Mouse (Mus musculus): Measurements from ENCODE around the gene Med17.

Gene Med17

DNA sequence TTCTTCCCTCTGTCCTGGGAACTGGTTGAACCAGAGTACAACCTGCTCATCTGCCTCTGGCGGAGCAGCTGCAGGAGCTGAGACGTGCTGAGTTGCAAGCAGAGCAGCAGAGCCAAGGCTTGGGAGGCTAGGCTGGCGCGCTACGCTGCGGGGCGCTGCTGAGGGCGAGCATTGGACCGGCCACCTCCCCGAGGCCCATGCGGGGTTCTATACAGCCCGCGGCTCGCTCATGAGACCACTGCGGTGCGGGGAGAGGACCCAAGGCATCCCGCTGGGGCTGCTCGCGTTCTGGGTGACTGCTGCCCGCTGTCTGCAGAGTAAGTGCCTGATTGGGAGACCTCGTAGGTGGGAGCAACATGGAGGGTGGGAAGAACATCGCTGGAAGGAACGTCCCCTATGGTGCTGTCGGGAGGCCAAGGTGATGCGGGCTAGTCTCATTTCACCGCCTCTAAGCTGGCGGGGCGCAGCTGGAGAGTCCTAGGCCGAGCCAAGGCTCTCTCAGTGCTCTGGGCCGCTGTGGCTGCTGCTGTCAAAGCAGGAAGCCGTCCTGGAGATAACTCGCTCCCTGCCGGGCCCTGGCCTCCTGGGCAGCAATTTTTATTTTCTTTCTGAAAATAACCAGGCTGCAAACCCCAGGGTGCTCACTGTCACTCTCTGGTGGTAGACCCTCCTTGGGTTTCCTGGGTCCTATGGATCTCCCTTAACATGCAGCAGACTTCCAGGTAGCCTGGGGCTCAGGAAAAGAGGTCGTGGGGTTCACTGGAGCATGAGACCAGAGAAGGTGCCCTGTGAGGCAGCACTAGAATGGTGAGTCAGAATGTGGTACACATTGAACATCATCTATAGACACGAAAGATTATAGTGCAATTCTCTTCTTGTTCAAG, 40.4 kb downstream of the Med17 start, which contains the start of gene Vstm5:
Gene Vstm5 (plus strand): TSS at position 4 of the 884 bp plus-strand sequence.
- ATAC-seq (ENCODE audit: insufficient number of reproducible peaks, low FRiP score, low TSS enrichment) = peak; percentile 43; the same call in 1 of the 2 replicates

DNA sequence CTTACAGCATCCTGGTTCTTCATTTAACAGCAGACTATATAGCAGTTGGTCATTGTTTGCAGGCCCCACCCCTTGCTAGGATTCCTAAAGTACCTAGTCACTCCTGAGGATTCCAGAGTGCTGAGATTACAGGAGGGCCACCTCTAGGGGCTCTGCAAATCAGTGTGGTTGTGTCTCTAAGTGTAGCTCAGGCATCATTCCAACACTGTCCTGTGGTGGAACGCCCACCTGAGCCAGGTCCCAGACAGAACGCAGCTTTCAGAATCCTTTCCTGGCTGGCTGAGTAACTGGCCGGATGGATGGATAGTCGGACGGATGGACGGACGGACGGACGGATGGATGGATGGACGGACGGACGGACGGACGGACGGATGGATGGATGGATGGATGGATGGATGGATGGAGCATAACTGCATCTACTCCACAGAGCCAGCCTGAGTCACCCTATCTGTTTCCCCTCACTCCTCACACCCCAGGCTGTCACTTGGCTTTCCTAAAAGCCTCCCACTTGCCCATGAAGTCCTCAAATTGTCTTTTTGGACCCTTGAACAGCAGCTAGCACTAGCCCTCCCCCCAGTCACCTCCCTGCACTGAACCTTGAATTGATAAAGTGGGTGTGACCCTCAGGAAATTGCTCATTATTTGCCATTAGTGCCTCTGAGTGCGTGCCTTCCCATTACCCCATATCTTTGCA, 41.3 kb downstream of the Med17 start:
- ATAC-seq (ENCODE audit: insufficient number of reproducible peaks, low FRiP score, low TSS enrichment) = no peak

DNA sequence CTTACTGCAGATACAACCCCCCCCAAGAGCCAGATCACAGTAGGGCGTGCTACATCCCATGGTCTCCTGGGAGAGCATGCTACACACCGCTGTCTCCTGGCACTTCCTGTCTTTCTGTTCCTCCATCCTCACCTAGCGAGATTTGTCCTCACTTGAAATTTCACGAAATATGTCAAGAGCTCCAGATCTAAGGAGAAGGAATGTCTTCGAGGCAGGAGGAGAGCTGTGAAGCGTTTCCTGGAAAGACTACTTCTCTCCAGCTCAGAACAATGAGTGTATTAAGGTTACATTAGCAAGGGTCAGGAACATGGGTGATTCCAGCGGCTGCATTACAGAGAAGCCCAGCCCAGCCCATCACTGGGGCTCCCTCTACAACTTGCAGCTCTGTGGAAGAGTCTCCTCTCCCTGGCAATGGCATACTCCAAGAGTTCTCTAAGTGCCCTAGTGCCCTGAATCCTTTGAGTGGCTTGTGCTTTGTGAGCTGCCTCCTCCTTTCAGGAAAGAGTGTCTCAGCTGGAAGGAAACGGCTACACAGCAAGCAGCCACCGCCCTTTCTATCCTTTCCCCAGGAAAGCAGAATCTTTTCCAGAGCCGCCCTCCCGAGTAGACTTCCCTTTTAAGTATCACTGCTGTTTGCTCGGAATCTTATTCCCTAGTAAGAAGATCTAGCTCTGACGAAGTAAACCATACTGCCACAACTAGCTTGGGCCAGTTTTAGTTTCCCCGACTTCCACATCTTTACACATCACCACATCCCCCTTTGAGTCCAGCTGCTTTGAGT, 42.0 kb downstream of the Med17 start:
- no peak for ATAC-seq (ENCODE audit: insufficient number of reproducible peaks, low FRiP score, low TSS enrichment)

DNA sequence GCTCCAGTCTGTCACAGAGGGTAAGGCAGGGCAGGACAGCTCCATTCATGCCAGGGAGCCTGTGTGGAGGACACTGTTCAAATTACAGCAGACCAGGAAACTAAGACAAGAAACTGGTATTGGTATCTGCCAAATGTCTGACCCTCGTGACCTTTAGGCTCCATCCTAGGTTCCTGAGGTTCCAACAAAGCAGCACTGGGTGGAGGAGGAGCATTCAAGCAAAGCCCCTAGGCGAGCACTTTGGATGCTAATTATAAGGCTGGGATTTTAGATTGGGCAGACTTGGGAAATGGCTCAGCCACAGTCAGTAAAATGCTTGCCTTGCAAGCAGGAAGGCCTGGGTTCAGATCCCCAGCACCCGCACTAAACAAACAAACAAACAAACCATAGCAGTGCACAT, 43.7 kb downstream of the Med17 start:
- no peak for ATAC-seq (ENCODE audit: insufficient number of reproducible peaks, low FRiP score, low TSS enrichment)

DNA sequence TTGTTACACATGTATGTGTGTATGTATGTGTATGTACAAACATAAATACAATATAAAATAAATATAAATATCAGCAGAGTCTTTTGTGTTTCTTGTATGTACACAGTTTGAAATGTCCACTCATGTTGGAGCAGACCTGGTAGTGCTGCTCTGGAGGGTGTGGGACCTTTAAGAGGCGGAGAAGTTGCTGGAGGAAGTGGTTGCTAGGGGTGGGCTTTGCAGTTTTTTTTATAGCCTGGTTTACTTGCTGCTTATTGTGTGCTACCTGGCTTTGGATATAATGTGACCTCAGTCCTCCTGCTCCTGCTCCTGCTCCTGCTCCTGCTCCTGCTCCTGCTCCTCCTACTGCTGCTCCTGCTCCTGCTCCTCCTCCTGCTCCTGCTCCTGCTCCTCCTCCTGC, 46.1 kb downstream of the Med17 start:
- ATAC-seq (ENCODE audit: insufficient number of reproducible peaks, low FRiP score, low TSS enrichment) = no peak

DNA sequence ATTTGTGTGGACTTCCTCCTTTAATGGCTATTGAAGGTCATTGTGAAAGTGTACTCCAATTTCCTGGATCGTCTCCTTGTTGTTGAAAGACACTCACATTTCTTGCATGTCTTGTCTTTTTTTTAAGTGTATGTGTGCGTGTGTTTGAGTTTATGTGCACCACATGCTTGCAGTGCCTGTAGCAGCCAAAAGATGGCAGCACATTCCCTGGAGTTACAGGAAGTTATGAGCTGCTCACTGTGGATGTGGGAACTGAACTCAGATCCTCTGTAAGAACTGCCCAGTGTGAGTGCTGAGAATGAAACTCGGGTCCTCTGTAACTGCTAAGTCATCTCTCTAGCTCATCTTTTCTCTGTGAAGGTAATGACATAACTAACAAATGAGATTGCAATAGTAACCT, 47.3 kb downstream of the Med17 start:
- ATAC-seq (ENCODE audit: insufficient number of reproducible peaks, low FRiP score, low TSS enrichment) = no peak

DNA sequence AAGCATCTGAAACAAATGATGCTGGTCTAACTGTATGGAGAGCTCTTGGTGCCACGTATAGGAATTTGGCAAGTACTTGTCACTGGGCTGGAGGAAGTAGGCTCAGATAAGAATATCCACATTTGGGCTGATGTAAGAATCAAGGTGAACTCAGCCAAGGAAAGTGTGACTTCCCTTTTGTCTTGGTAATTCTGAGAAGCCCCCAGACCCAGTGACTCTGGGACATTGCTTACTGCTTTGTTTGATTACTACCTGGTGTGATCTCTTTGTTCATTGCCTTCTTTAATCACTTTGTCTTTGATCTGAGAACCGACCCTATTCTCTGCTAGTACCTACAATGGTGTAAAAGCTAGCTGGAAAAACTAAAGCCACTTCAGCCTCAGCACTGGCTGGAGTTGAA, 54.8 kb downstream of the Med17 start:
- no peak for ATAC-seq (ENCODE audit: insufficient number of reproducible peaks, low FRiP score, low TSS enrichment)

DNA sequence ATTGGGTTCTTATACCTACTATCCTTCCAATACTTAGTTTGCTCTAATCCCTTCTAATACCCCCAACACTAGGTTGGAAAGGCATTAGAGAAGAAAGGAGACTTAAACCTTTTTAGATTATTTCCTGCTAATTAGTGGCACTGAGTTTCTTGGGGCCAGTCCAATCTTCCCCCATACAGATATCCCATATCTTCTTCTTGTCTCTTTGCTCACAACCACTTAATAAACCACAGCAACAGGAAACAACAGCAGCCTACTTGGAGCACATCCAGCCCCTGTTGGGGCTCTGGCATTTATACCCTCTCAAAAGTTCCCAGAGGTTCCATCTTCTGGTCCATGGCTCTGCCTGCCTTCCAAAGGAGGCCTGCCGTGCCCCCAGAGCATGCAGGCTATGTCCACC, 66.0 kb downstream of the Med17 start:
- ATAC-seq (ENCODE audit: insufficient number of reproducible peaks, low FRiP score, low TSS enrichment) = no peak

DNA sequence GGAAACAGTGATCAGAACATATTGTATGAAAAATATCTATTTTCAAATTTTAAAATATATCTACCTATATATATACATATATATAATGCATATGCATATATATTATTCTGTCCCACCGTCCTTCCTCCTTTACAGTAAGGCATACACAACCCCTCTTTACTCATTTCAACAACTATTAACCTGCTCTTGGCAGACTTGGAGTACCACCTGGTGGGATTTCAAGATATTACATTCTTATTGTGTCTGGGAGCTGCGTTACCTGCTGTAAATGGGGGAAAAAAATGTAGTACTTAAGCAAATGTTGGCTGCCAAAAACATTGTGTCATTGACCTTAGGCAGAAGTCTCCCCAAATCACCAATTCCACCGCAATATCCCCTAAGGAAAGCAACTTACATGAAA, 67.9 kb downstream of the Med17 start:
- ATAC-seq (ENCODE audit: insufficient number of reproducible peaks, low FRiP score, low TSS enrichment) = no peak

All from cerebellum, adult (tissue).